Mouse (Mus musculus): ENCODE measurements around the gene Oas1c. TPM values are rescaled to one million over a fixed set of nuclear protein-coding genes. Genes with fewer than 3 reads are reported as not detected.
A peak's percentile ranks its signal among the peaks of the same experiment; 100 is the strongest.

The Oas1c gene
- total and polyA plus RNA-seq, 3 experiments: 1.6 to 3.6 (median 3.6) TPM

- H3K79me2 ChIP-seq (replicated peaks; ENCODE audit: control insufficient read depth, extremely low read depth, insufficient read depth, poor library complexity, severe bottlenecking): no peaks in the 10 kb centered on the region
Observed at GRCm38 (mm10) chr5:120769396-120769795, 42.9 kb downstream of the Oas1c start.

GRCm38 (mm10) chr5:120765010-120765409 is 47.3 kb downstream of the Oas1c start:
- dilution Hi-C loops (cut with MboI; ENCODE audit: extremely low pct_ligation_motif_present, extremely low pct_unique_long_range_greater_than_20kb, low sequenced_read_pairs): no loop called here
- no peaks in the 10 kb centered on the region for H3K36me3 ChIP-seq (replicated peaks in 1 of 2; ENCODE audit: control insufficient read depth in 1 of 2, insufficient read depth in 1 of 2, low read length in 1 of 2)
- no peak for DNase-seq (ENCODE audit: extremely low read depth)
- TF ChIP-seq IRF4 (IDR thresholded peaks at IDR 0.05; ENCODE audit: low read depth, low read length) (no peak), RAD21 (IDR thresholded peaks at IDR 0.05; ENCODE audit: low read depth, low read length) (peak; percentile 3; the same call in 1 of the 2 replicates), CTCF (conservative IDR thresholded peaks at IDR 0.05 in 1 of 2, IDR thresholded peaks at IDR 0.05 in 1 of 2; ENCODE audit: low read depth in 2 of 2, low read length in 2 of 2) (peak in 1 of 2 experiments; percentile 25; a peak in 1 of 4 replicates)
- no peak overlapping the region for H3K9ac ChIP-seq (ENCODE audit: insufficient read depth, low read depth)
- no peak overlapping the region for H3K27ac ChIP-seq (ENCODE audit: insufficient read depth, low read depth)
- H3K79me2 ChIP-seq (replicated peaks; ENCODE audit: control insufficient read depth, extremely low read depth, insufficient read depth, poor library complexity, severe bottlenecking): no peaks in the 10 kb centered on the region
- H3K27me3 ChIP-seq (replicated peaks): peaks cover 26% of the 10 kb centered on the region
- in situ Hi-C loops (cut with MboI; ENCODE audit: low pct_ligation_motif_present, low pct_unique_long_range_greater_than_20kb, low sequenced_read_pairs): no loop called here
- peaks cover 10% of the 10 kb centered on the region for H3K9me3 ChIP-seq (replicated peaks; ENCODE audit: low read length)
- no peak overlapping the region for H3K4me2 ChIP-seq (ENCODE audit: insufficient read depth, low read depth, poor library complexity, severe bottlenecking)
- no peak overlapping the region for H3K4me3 ChIP-seq (replicated peaks in 1 of 3; ENCODE audit: low read depth in 2 of 3, low read length in 2 of 3, poor library complexity in 1 of 3)
- H3K4me1 ChIP-seq (ENCODE audit: control insufficient read depth in 1 of 2, insufficient read depth in 2 of 2): peaks cover 0 to 6% of the 10 kb centered on the region in 2 experiments; a peak in 1 of 4 replicates

More at GRCm38 (mm10) chr5:120769396-120769795, 42.9 kb downstream of the Oas1c start:
- Histone ChIP-seq H3K4me1 (ENCODE audit: control insufficient read depth in 1 of 2, insufficient read depth in 2 of 2) (no peaks in the 10 kb centered on the region), H3K9ac (ENCODE audit: insufficient read depth, low read depth) (no peak overlapping the region), H3K27me3 (replicated peaks) (peaks cover 46% of the 10 kb centered on the region), H3K4me3 (replicated peaks in 1 of 3; ENCODE audit: low read depth in 2 of 3, low read length in 2 of 3, poor library complexity in 1 of 3) (no peak overlapping the region), H3K27ac (ENCODE audit: insufficient read depth, low read depth) (no peak overlapping the region), H3K36me3 (replicated peaks in 1 of 2; ENCODE audit: control insufficient read depth in 1 of 2, insufficient read depth in 1 of 2, low read length in 1 of 2) (no peaks in the 10 kb centered on the region), H3K4me2 (ENCODE audit: insufficient read depth, low read depth, poor library complexity, severe bottlenecking) (no peak overlapping the region), H3K9me3 (replicated peaks; ENCODE audit: low read length) (peaks cover 16% of the 10 kb centered on the region)
- DNase-seq (ENCODE audit: extremely low read depth): no peak
- in situ Hi-C loops (cut with MboI; ENCODE audit: low pct_ligation_motif_present, low pct_unique_long_range_greater_than_20kb, low sequenced_read_pairs): no loop called here
- TF ChIP-seq CHD2 (IDR thresholded peaks at IDR 0.05; ENCODE audit: low read length): no peak
- no peak for TF ChIP-seq GABPA (IDR thresholded peaks at IDR 0.05; ENCODE audit: insufficient replicate concordance, low read depth, low read length)
- no peak for TF ChIP-seq MAFK (IDR thresholded peaks at IDR 0.05; ENCODE audit: insufficient replicate concordance, low read length)
- dilution Hi-C loops (cut with MboI; ENCODE audit: extremely low pct_ligation_motif_present, extremely low pct_unique_long_range_greater_than_20kb, low sequenced_read_pairs): no loop called here

GRCm38 (mm10) chr5:120761901-120762300 is 50.4 kb downstream of the Oas1c start:
- TF ChIP-seq CHD2 (IDR thresholded peaks at IDR 0.05; ENCODE audit: low read length) (no peak), RAD21 (IDR thresholded peaks at IDR 0.05; ENCODE audit: low read depth, low read length) (no peak), ZC3H11A (IDR thresholded peaks at IDR 0.05; ENCODE audit: low read depth, low read length) (no peak), BHLHE40 (IDR thresholded peaks at IDR 0.05; ENCODE audit: low read depth, low read length) (no peak), MEF2A (IDR thresholded peaks at IDR 0.05; ENCODE audit: borderline replicate concordance, low read depth, low read length) (no peak)
- Histone ChIP-seq H3K79me2 (replicated peaks; ENCODE audit: control insufficient read depth, extremely low read depth, insufficient read depth, poor library complexity, severe bottlenecking) (no peaks in the 10 kb centered on the region), H3K9ac (ENCODE audit: insufficient read depth, low read depth) (no peak overlapping the region), H3K4me2 (ENCODE audit: insufficient read depth, low read depth, poor library complexity, severe bottlenecking) (no peak overlapping the region), H3K4me1 (ENCODE audit: control insufficient read depth in 1 of 2, insufficient read depth in 2 of 2) (peaks cover 5 to 6% of the 10 kb centered on the region in 2 experiments; a peak in 2 of 4 replicates), H3K27ac (ENCODE audit: insufficient read depth, low read depth) (no peak overlapping the region), H3K9me3 (replicated peaks; ENCODE audit: low read length) (peaks cover 7% of the 10 kb centered on the region), H3K27me3 (replicated peaks) (peaks cover 27% of the 10 kb centered on the region), H3K36me3 (replicated peaks in 1 of 2; ENCODE audit: control insufficient read depth in 1 of 2, insufficient read depth in 1 of 2, low read length in 1 of 2) (no peaks in the 10 kb centered on the region), H3K4me3 (replicated peaks in 1 of 3; ENCODE audit: low read depth in 2 of 3, low read length in 2 of 3, poor library complexity in 1 of 3) (no peak overlapping the region)
- in situ Hi-C loops (cut with MboI; ENCODE audit: low pct_ligation_motif_present, low pct_unique_long_range_greater_than_20kb, low sequenced_read_pairs): no loop called here
- dilution Hi-C loops (cut with MboI; ENCODE audit: extremely low pct_ligation_motif_present, extremely low pct_unique_long_range_greater_than_20kb, low sequenced_read_pairs): no loop called here
- peak; percentile 34 for DNase-seq (ENCODE audit: extremely low read depth)
